Mouse (Mus musculus) heart, embryonic 14.5 days (tissue): ENCODE measurements around the gene Agpat3. TPM values are rescaled to one million over a fixed set of nuclear protein-coding genes. Genes with fewer than 3 reads are reported as not detected.
A peak's percentile ranks its signal among the peaks of the same experiment; 100 is the strongest.

Experiments used
- ATAC-seq: fragments of 200-750 bp; cut with Nextera tagmentation; 2 replicates; pipeline ENCODE4 v1.8.0; 2017; ENCODE audit warnings: low read depth, moderate TSS enrichment; ENCODE audit not compliant: insufficient number of reproducible peaks, insufficient read depth, low FRiP score
- H3K27ac ChIP-seq, 2 experiments: fragments of 200-500 bp in 1 of 2; fragments of 300-500 bp in 1 of 2; sonication (generic) in 1 of 2; replicated peaks in 1 of 2; 2 replicates each; pipeline ENCODE4 v1.5.1; 2012 to 2014; ENCODE audit warnings: low read depth in 2 of 2, low read length in 2 of 2, control low read depth in 1 of 2, mild to moderate bottlenecking in 1 of 2, mixed read lengths in 1 of 2; ENCODE audit not compliant: control insufficient read depth in 1 of 2, insufficient read depth in 1 of 2
- H3K27me3 ChIP-seq: fragments of 300-500 bp; sonication (generic); 2 replicates; pipeline ENCODE4 v1.6.1; 2014; ENCODE audit warnings: mild to moderate bottlenecking, low read length, control low read depth; ENCODE audit not compliant: control insufficient read depth, insufficient read depth
- H3K36me3 ChIP-seq: fragments of 300-500 bp; sonication (generic); 2 replicates; pipeline ENCODE4 v1.6.1; 2014; ENCODE audit warnings: mild to moderate bottlenecking, control low read depth, low read length, mixed read lengths; ENCODE audit not compliant: control insufficient read depth, insufficient read depth
- H3K4me1 ChIP-seq, 2 experiments: fragments of 200-500 bp in 1 of 2; fragments of 300-500 bp in 1 of 2; sonication (generic) in 1 of 2; 2 replicates each; pipeline ENCODE4 v1.6.1; 2012 to 2014; ENCODE audit warnings: low read length in 2 of 2, control low read depth in 1 of 2, mixed read lengths in 1 of 2; ENCODE audit not compliant: control insufficient read depth in 2 of 2, insufficient read depth in 2 of 2
- H3K4me2 ChIP-seq: fragments of 300-500 bp; sonication (generic); 2 replicates; pipeline ENCODE4 v1.6.1; 2014; ENCODE audit warnings: mild to moderate bottlenecking, low read length
- H3K4me3 ChIP-seq, 2 experiments: fragments of 200-500 bp in 1 of 2; fragments of 300-500 bp in 1 of 2; sonication (generic) in 1 of 2; 2 replicates each; pipeline ENCODE4 v1.5.1; 2012 to 2014; ENCODE audit warnings: low read length in 2 of 2, mild to moderate bottlenecking in 2 of 2, control low read depth in 1 of 2, low read depth in 1 of 2, moderate library complexity in 1 of 2; ENCODE audit not compliant: control insufficient read depth in 1 of 2, insufficient read depth in 1 of 2
- H3K9ac ChIP-seq: fragments of 300-500 bp; sonication (generic); 2 replicates; pipeline ENCODE4 v1.6.1; 2014; ENCODE audit warnings: mild to moderate bottlenecking, low read length
- H3K9me3 ChIP-seq: fragments of 300-500 bp; sonication (generic); 2 replicates; pipeline ENCODE4 v1.6.1; 2016; ENCODE audit warnings: low read length, control low read depth; ENCODE audit not compliant: control insufficient read depth
- WGBS: fragments of 180-500 bp; shearing (Covaris S2); extraction: QIAGEN DNeasy Blood & Tissue Kit; methylation state at CpG from one replicate; pipeline ENCODE4 v1.1.7; 2014; 5-methylcytosine and 5-hydroxymethylcytosine counted together
- polyA plus RNA-seq: library from polyadenylated mRNA; unstranded; fragments of >200 nt; fragmentation: Nextera tagmentation; extraction: Ambion mirVana; gene quantifications from 2 replicates; pipeline ENCODE4 v1.2.1, GENCODE M21; 2014

Gene Agpat3
- polyA plus RNA-seq, 1 experiment from 2014 or later: 66.0 TPM

DNA sequence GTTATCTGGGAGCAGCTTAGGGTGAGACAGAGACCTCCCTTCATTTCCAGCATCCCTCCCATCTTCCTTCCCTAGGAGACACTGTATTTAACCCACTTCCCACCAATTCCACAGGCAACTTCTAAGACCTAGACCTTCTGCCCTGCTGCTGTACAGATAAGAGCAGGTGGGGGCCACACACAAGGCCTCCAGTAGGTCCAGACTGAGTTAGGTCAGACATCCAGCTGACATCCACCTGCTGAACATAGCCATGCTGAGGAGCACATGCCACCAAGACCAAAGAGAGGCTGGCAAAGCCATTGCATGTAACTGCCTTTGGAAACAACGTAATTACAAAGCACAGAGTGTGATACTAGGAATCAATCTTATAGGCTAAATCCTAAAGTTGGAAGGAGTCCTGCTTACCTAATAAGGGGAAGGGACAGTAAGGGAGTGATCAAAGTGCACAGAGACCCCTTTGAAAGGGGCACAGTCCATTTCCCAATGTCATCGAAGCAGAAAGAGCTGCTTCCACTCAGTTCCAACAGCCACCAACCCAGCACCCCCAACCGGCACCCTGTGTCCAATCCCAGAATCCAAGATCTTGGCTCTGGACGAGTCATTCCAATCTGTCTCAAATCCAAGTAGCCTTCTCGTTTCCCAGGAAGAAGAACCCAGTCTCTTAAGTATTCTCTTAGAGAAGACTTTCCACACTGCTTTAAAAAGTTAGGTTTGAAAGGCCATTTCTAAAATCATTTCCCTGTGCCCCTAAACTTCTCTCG, 1.3 kb downstream of the Agpat3 start:
- Histone ChIP-seq H3K27me3 (no peaks in the 10 kb centered on the region), H3K27ac (0 out of 4 replicates have a peak overlapping the region, but pooled peaks of 1 of the 2 experiments have one; percentile 4), H3K4me2 (peak overlapping the region; percentile 93), H3K4me3 (peak overlapping the region; percentile 75 to 93), H3K9ac (peak overlapping the region; percentile 98), H3K9me3 (no peaks in the 10 kb centered on the region), H3K4me1 (peaks cover 9 to 20% of the 10 kb centered on the region in 2 experiments), H3K36me3 (no peaks in the 10 kb centered on the region; the same call in 1 of the 2 replicates)
- 40% methylated on average over 6 of the region's 6 CpGs for WGBS
- no peak for ATAC-seq

GRCm38 (mm10) chr10:78349464-78350165, 2.7 kb downstream of the Agpat3 start:
- no peaks in the 10 kb centered on the region for H3K9me3 ChIP-seq
- 85% methylated on average over 15 of the region's 15 CpGs for WGBS
- no peak overlapping the region for H3K4me3 ChIP-seq
- no peak for ATAC-seq
- no peaks in the 10 kb centered on the region for H3K27me3 ChIP-seq
- no peak overlapping the region for H3K4me2 ChIP-seq
- no peak overlapping the region for H3K9ac ChIP-seq
- H3K4me1 ChIP-seq: peaks cover 9 to 20% of the 10 kb centered on the region in 2 experiments
- H3K36me3 ChIP-seq: no peaks in the 10 kb centered on the region; the same call in 1 of the 2 replicates
- no peak overlapping the region for H3K27ac ChIP-seq

DNA sequence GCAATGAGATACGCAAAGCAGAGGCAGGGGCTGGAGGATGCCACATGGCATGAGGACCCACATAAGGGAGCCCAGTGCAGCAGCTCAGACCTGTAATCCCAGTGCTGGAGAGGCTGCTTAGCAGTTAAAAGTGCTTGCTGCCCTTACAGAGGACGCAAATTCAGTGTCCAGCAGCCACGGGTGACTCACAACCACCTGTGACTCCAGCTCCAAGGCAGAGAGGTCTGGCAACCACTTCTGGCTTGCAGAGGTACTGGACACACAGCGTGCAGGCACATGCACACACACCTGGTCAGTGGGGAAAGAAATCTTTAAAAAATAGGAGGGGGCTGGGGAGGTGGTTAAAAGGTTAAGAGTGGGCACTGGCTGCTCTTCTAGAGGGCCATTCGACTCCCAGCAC, 4.1 kb downstream of the Agpat3 start:
- Histone ChIP-seq H3K4me3 (no peak overlapping the region), H3K4me2 (no peak overlapping the region), H3K9me3 (no peaks in the 10 kb centered on the region), H3K4me1 (peaks cover 9 to 20% of the 10 kb centered on the region in 2 experiments), H3K27me3 (no peaks in the 10 kb centered on the region), H3K9ac (no peak overlapping the region), H3K27ac (no peak overlapping the region), H3K36me3 (no peaks in the 10 kb centered on the region; the same call in 1 of the 2 replicates)
- ATAC-seq: no peak
- 83% methylated on average over 5 of the region's 5 CpGs for WGBS

DNA sequence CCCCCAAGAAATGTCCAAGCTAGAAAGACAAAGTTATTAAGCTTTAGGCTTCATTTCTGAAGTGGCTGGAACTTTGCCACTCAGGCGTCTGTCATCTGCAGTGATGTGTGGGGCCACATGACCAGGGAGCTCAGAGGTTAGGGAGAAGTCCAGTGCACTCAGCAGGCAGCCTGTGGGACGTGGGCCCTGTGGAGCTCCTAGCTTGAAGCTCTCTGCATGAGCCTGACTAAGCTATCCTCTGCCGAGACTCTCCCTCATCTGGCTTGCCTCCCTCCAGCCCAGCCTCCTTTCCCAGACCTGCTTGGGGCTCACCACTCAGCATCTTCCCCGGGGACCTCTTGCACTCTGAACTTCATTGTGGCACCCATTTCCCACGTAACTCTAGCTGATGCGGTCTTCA, 4.8 kb downstream of the Agpat3 start:
- Histone ChIP-seq H3K4me3 (no peak overlapping the region), H3K9ac (no peak overlapping the region), H3K4me1 (peaks cover 6 to 15% of the 10 kb centered on the region in 2 experiments), H3K36me3 (no peaks in the 10 kb centered on the region; the same call in 1 of the 2 replicates), H3K27ac (no peak overlapping the region), H3K9me3 (no peaks in the 10 kb centered on the region), H3K27me3 (no peaks in the 10 kb centered on the region), H3K4me2 (no peak overlapping the region)
- ATAC-seq: no peak
- WGBS: 75% methylated on average over 6 of the region's 6 CpGs

DNA sequence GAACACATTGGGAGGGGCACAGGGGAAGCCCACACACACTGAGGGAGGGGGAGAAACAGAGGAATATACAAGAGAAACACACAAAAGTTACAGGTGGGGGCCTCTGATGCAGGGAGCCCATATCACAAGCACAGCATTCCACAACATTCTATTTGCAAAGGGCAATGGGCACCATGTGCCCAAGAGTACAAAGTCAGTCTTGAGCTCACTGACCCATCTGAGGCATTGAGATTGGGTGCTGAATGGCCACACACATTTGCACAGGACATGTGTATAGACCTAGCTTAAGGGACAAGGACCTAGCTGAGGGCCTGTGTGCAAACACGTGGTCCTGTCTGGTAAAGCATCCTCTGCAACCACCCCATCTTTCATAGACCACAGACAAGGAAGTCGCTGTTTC, 6.8 kb downstream of the Agpat3 start:
- 81% methylated on average over 2 of the region's 2 CpGs for WGBS
- no peak for ATAC-seq
- no peak overlapping the region for H3K4me3 ChIP-seq
- no peaks in the 10 kb centered on the region for H3K27me3 ChIP-seq
- peaks cover 0 to 7% of the 10 kb centered on the region in 2 experiments; a peak in 1 of 4 replicates for H3K4me1 ChIP-seq
- no peaks in the 10 kb centered on the region for H3K9me3 ChIP-seq
- H3K4me2 ChIP-seq: no peak overlapping the region
- H3K27ac ChIP-seq: no peak overlapping the region
- H3K36me3 ChIP-seq: no peaks in the 10 kb centered on the region; the same call in 1 of the 2 replicates
- no peak overlapping the region for H3K9ac ChIP-seq

DNA sequence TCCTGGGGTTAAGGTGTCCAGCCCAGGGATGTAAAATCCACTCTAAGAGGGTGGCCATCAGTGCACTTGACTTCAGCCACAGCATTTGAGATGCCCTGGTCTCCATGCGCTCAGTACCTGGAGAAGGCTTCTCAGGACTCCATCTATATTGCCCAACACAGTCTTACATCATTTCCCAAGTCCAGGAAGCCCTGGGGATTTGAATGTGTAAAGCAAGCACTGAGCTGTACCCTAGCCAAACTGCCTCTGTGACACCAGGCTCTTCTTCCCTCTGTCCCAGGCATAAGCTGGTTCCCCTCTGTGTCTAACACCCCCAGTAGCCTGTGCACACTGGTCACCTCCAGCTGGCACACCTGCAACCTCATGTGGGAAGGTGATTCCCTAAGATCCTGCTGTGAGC, 10.2 kb downstream of the Agpat3 start:
- no peak overlapping the region for H3K9ac ChIP-seq
- no peak overlapping the region for H3K4me3 ChIP-seq
- H3K4me2 ChIP-seq: no peak overlapping the region
- H3K36me3 ChIP-seq: no peaks in the 10 kb centered on the region
- 92% methylated on average over 1 of the region's 1 CpGs for WGBS
- ATAC-seq: no peak
- no peaks in the 10 kb centered on the region for H3K27me3 ChIP-seq
- H3K9me3 ChIP-seq: no peaks in the 10 kb centered on the region
- H3K4me1 ChIP-seq: peaks cover 6 to 8% of the 10 kb centered on the region in 2 experiments
- H3K27ac ChIP-seq: no peak overlapping the region

DNA sequence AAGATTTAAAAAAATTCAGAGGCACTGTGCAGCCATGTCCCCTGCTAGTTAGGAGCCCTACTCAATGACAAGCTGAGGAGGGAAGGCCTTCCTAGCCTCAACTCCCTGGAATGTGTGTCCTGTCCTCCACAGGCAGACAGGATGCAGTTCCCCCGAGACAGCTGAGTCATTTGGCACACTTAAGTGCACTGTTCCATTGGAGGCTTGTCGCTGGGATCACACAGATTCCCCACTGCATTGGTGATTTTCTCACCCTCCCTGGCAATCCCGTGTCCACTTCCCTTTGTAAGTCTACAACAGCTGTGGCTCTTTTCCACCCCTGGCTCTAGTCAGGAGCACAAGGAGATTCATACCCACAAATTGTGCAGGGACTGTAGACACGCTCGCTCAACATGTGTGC, 14.1 kb downstream of the Agpat3 start:
- no peak overlapping the region for H3K4me2 ChIP-seq
- 0 out of 2 replicates have a peak, but pooled peaks have one; percentile 58 for ATAC-seq
- H3K9ac ChIP-seq: no peak overlapping the region
- peaks cover 6 to 8% of the 10 kb centered on the region in 2 experiments for H3K4me1 ChIP-seq
- H3K4me3 ChIP-seq: no peak overlapping the region
- H3K27me3 ChIP-seq: no peaks in the 10 kb centered on the region
- H3K36me3 ChIP-seq: no peaks in the 10 kb centered on the region
- 33% methylated on average over 5 of the region's 5 CpGs for WGBS
- no peaks in the 10 kb centered on the region for H3K9me3 ChIP-seq
- peak overlapping the region; percentile 30 to 62; a peak in 3 of 4 replicates for H3K27ac ChIP-seq
